Mouse (Mus musculus) C2C12 (cell line): ENCODE results near the gene Afap1. TPM values are rescaled to one million over a fixed set of nuclear protein-coding genes. Genes with fewer than 3 reads are reported as not detected.

ENCODE experiments used
- H3K27me3 ChIP-seq: one replicate; pipeline ENCODE4 v1.6.1; 2011; ENCODE audit not compliant: control insufficient read depth, insufficient read depth, insufficient read length
- H3K36me3 ChIP-seq: one replicate; pipeline ENCODE4 v1.6.1; 2011; ENCODE audit not compliant: control insufficient read depth, insufficient read depth
- H3K4me3 ChIP-seq: one replicate; pipeline ENCODE4 v1.5.1; 2011; ENCODE audit warnings: mild to moderate bottlenecking, control low read depth; ENCODE audit not compliant: poor library complexity, insufficient read depth, severe bottlenecking
- H3K79me2 ChIP-seq: one replicate; pipeline ENCODE4 v1.6.1; 2011; ENCODE audit not compliant: control insufficient read depth, insufficient read depth
- H3K79me3 ChIP-seq: one replicate; pipeline ENCODE4 v1.6.1; 2011; ENCODE audit warnings: low read depth, control low read depth
- H3ac ChIP-seq: one replicate; pipeline ENCODE3; 2011; ENCODE audit warnings: low read depth; ENCODE audit not compliant: control insufficient read depth, insufficient read length
- CEBPB ChIP-seq: IDR thresholded peaks from one replicate; pipeline ENCODE4 v1.6.1; 2011; ENCODE audit warnings: low read depth, mild to moderate bottlenecking, control low read depth, moderate library complexity
- CTCF ChIP-seq: IDR thresholded peaks from one replicate; pipeline ENCODE4 v1.5.1; 2011; ENCODE audit not compliant: control insufficient read depth, insufficient read depth, insufficient read length
- FOSL1 ChIP-seq: IDR thresholded peaks from one replicate; pipeline ENCODE4 v1.8.0; 2011; ENCODE audit warnings: mild to moderate bottlenecking, low read length; ENCODE audit not compliant: poor library complexity, insufficient read depth, severe bottlenecking
- MAX ChIP-seq: IDR thresholded peaks from one replicate; pipeline ENCODE4 v1.6.1; 2011; ENCODE audit warnings: mild to moderate bottlenecking, control low read depth
- MYOD1 ChIP-seq: IDR thresholded peaks from one replicate; pipeline ENCODE4 v1.6.1; 2011; ENCODE audit warnings: low read depth; ENCODE audit not compliant: control insufficient read depth, insufficient read length
- MYOG ChIP-seq: IDR thresholded peaks from one replicate; pipeline ENCODE4 v1.6.1; 2011; ENCODE audit not compliant: control insufficient read depth, insufficient read length; ENCODE audit errors: extremely low read depth
- USF1 ChIP-seq: IDR thresholded peaks from one replicate; pipeline ENCODE4 v1.6.1; 2011; ENCODE audit warnings: low read depth, mild to moderate bottlenecking, control low read depth, moderate library complexity
- polyA plus RNA-seq: library from polyadenylated mRNA; unstranded; fragments of >200 nt; fragmentation: generic; extraction: Trizol; gene quantifications from one replicate; pipeline ENCODE4 v1.2.1, GENCODE M21; 2012; ENCODE audit warnings: missing spikeins

The Afap1 gene
- polyA plus RNA-seq, 1 experiment = 9.5 TPM

DNA sequence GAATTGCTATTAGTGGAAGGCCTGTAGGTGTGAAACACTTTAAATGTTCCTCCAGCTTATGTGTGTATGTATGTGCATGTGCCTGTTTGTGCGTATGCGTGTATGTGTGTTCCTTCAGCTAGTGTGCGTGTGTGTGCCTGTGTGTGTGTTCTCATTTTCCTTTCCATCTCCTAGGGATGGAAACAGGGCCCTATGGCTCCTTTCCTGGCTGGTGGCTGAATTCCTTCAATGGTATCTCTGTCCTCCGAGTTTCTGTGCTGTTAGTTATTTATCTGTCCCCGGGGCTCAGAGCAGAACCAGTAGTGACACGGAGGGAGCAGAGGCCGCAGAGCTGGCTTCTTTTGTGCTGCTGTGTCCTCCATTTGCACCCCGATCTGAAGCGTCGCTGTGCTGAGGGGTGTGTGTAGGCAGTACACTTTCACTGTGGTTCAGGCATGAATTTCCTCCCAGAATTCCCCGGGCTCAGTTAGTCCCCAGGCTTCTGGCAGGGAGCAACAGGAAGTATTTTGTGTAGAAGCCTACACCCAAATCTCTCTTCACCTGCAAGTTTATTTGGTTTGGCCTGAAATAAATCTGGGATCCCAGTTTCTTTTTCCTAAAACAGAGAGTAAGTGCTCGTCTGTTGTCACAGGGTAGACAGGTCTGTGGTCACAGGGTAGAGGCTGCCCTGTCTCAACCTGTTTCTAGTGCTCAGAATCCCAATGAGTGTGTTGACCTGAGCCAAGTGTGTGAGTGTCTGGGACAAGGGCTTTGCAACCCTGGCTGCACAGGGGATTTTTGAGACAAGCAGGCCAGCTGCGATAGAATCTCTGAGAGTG lies 15.7 kb downstream of the Afap1 start:
- Histone ChIP-seq H3K27me3 (no peaks in the 10 kb centered on the region), H3K4me3 (no peak overlapping the region), H3K36me3 (peaks cover 3% of the 10 kb centered on the region), H3K79me2 (peaks cover 94% of the 10 kb centered on the region), H3K79me3 (peaks cover 68% of the 10 kb centered on the region), H3ac (peak overlapping the region; percentile 29)
- TF ChIP-seq CEBPB = no peak
- no peak for TF ChIP-seq FOSL1
- no peak for TF ChIP-seq MYOG
- TF ChIP-seq CTCF = no peak
- TF ChIP-seq MYOD1 = no peak
- no peak for TF ChIP-seq MAX
- no peak for TF ChIP-seq USF1

GRCm38 (mm10) chr5:35915629-35916300 lies 22.6 kb downstream of the Afap1 start:
- Histone ChIP-seq H3K27me3 (no peaks in the 10 kb centered on the region), H3K79me3 (peaks cover 67% of the 10 kb centered on the region), H3K4me3 (no peak overlapping the region), H3ac (no peak overlapping the region), H3K79me2 (peaks cover 100% of the 10 kb centered on the region), H3K36me3 (no peaks in the 10 kb centered on the region)
- TF ChIP-seq USF1 (no peak), MYOG (no peak), MYOD1 (no peak), CEBPB (no peak), MAX (no peak), FOSL1 (no peak), CTCF (no peak)

- peaks cover 65% of the 10 kb centered on the region for H3K79me3 ChIP-seq
- H3ac ChIP-seq = no peak overlapping the region
- peaks cover 100% of the 10 kb centered on the region for H3K79me2 ChIP-seq
- H3K4me3 ChIP-seq = no peak overlapping the region
- no peaks in the 10 kb centered on the region for H3K27me3 ChIP-seq
- no peak for TF ChIP-seq MAX
- no peak for TF ChIP-seq MYOD1
- no peak for TF ChIP-seq CEBPB
- TF ChIP-seq MYOG = no peak
- no peak for TF ChIP-seq FOSL1
- no peak for TF ChIP-seq USF1
- TF ChIP-seq CTCF = no peak
- no peaks in the 10 kb centered on the region for H3K36me3 ChIP-seq
Measured at GRCm38 (mm10) chr5:35916666-35917065, 23.5 kb downstream of the Afap1 start.

DNA sequence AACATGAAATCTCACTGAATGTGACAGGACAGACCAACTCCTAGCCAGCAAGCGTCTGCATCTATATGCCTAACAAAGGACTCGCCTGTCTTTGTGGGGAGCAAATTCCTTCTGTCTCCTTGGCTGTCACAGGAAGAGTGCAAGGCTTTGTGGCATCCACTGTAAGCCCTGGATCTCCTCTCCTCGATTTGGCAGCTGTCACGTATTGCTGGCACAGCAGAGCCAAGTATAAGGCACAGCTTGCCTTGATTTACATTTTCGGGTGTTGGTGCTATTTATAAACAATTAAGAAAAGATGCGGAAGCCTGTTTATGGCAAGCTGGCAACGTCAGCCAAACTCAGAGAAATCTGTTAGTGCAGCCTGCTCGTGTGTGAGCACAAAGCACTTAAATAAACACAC lies 25.3 kb downstream of the Afap1 start:
- Histone ChIP-seq H3K79me2 (peaks cover 100% of the 10 kb centered on the region), H3K36me3 (peaks cover 4% of the 10 kb centered on the region), H3K27me3 (no peaks in the 10 kb centered on the region), H3ac (no peak overlapping the region), H3K79me3 (peaks cover 64% of the 10 kb centered on the region), H3K4me3 (no peak overlapping the region)
- no peak for TF ChIP-seq USF1
- no peak for TF ChIP-seq FOSL1
- no peak for TF ChIP-seq MAX
- TF ChIP-seq MYOD1 = no peak
- no peak for TF ChIP-seq MYOG
- no peak for TF ChIP-seq CEBPB
- TF ChIP-seq CTCF = no peak

GRCm38 (mm10) chr5:35920076-35920475 lies 27.0 kb downstream of the Afap1 start:
- Histone ChIP-seq H3ac (no peak overlapping the region), H3K36me3 (peaks cover 4% of the 10 kb centered on the region), H3K27me3 (no peaks in the 10 kb centered on the region), H3K79me3 (peaks cover 56% of the 10 kb centered on the region), H3K4me3 (no peak overlapping the region), H3K79me2 (peaks cover 92% of the 10 kb centered on the region)
- TF ChIP-seq CTCF (no peak), MYOG (no peak), CEBPB (no peak)
